Mouse (Mus musculus) lung, postnatal 0 days (tissue): Measurements from ENCODE around the gene Taf12.

ENCODE experiments used
- CTCF ChIP-seq: IDR thresholded peaks from 2 replicates; pipeline ENCODE4 v1.5.1; 2016; ENCODE audit warnings: antibody characterized with exemption, mild to moderate bottlenecking
- EP300 ChIP-seq: IDR thresholded peaks from 2 replicates; pipeline ENCODE4 v1.6.1; 2016; ENCODE audit warnings: antibody characterized with exemption, mild to moderate bottlenecking, control low read depth

DNA sequence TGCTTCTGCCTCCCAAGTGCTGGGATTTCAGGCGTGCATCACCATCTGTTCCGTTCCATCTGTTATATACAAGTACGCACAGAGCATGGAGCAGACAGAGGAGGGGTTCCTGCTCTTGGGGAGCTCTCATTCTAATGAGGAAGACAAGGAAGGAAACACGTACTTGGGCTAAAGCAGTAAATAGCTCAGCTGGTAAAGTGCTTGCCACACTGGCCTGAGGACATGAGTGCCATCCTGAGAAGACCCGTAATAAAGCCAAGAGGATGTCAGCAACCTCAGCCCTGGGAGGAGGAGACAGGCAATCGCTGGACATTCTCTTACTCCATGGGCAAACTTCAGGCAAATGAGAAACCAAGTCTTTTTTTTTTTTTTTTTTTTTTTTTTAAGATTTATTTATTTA lies 31.8 kb downstream of the Taf12 start:
- TF ChIP-seq CTCF (no peak), EP300 (no peak)
